Comparison of ENCODE assay signal across 20 mouse cellular contexts in genomic region chr6:107788224-107788893, GRCm38 (mm10).
DNase-seq lines count a peak whose midpoint lies in the region; ATAC-seq and TF ChIP-seq lines count a peak whose summit lies in the region.
"Had no signal": no experiment of that assay in that cellular context is flagged by ENCODE, and none has a peak within 500 bp of the region (broad histone marks: within the 10 kb centered on the region; RNA-seq: fewer than 3 reads in every experiment).

No protein-coding gene starts in this region.

- no peaks in the 10 kb centered on the region; the same call in 1 of the 2 replicates for H3K4me1 ChIP-seq in forebrain, embryonic 11.5 days (replicated peaks; ENCODE audit: control insufficient read depth, insufficient read depth, low read length)
- no peaks in the 10 kb centered on the region for H3K4me1 ChIP-seq in forebrain, postnatal 0 days (ENCODE audit: insufficient read depth)
- H3K4me1 ChIP-seq in hindbrain, embryonic 14.5 days (replicated peaks; ENCODE audit: control insufficient read depth, insufficient read depth, low read length), result no peaks in the 10 kb centered on the region
- no peaks in the 10 kb centered on the region for H3K4me1 ChIP-seq in hindbrain, embryonic 13.5 days (replicated peaks)
- no peaks in the 10 kb centered on the region for H3K4me1 ChIP-seq in megakaryocyte, embryonic 14.5 days
- H3K4me1 ChIP-seq: heart, embryonic 13.5 days; limb, embryonic 10.5 days; liver, embryonic 15.5 days; lung, embryonic 15.5 days had no signal

- no peaks in the 10 kb centered on the region for H3K27me3 ChIP-seq in forebrain, embryonic 11.5 days (ENCODE audit: control insufficient read depth, insufficient read depth, low read length)
- H3K27me3 ChIP-seq in forebrain, postnatal 0 days (ENCODE audit: insufficient read depth, low read length), result no peaks in the 10 kb centered on the region
- H3K27me3 ChIP-seq in hindbrain, embryonic 14.5 days (ENCODE audit: control insufficient read depth, insufficient read depth, low read length), result no peaks in the 10 kb centered on the region
- no peaks in the 10 kb centered on the region for H3K27me3 ChIP-seq in hindbrain, embryonic 13.5 days
- no peaks in the 10 kb centered on the region for H3K27me3 ChIP-seq in megakaryocyte, embryonic 14.5 days (replicated peaks)
- H3K27me3 ChIP-seq: heart, embryonic 13.5 days; liver, embryonic 15.5 days; lung, embryonic 15.5 days had no signal

- H3K4me3 ChIP-seq in forebrain, embryonic 11.5 days (ENCODE audit: low read depth, low read length), result no peak overlapping the region
- no peak overlapping the region for H3K4me3 ChIP-seq in forebrain, postnatal 0 days (ENCODE audit: low read depth, low read length)
- no peak overlapping the region for H3K4me3 ChIP-seq in hindbrain, embryonic 14.5 days (replicated peaks; ENCODE audit: low read length)
- H3K4me3 ChIP-seq in hindbrain, embryonic 13.5 days, result no peak overlapping the region
- peak overlapping the region; percentile 25 for H3K4me3 ChIP-seq in megakaryocyte, embryonic 14.5 days (replicated peaks)
- H3K4me3 ChIP-seq: heart, adult 2 months; heart, embryonic 13.5 days; limb, embryonic 10.5 days; liver, embryonic 15.5 days; lung, embryonic 15.5 days had no signal

- no peak for DNase-seq in forebrain, embryonic 11.5 days (ENCODE audit: low spot score)
- DNase-seq in forebrain, postnatal 0 days, result no peak
- no peak for DNase-seq in hindbrain, embryonic 14.5 days (ENCODE audit: low spot score)
- peak; percentile 10 for DNase-seq in ES-CJ7 (ENCODE audit: low read depth, low spot score)
- DNase-seq in right cerebral cortex, postnatal 4 days, result no peak
- DNase-seq: adrenal gland, postnatal 14 days; cerebellum, adult 2 months; cerebellum, postnatal 25 days; gastrocnemius, postnatal 36 days; heart, adult 2 months; kidney, adult 9 months; liver; lung, postnatal 36 days had no signal

- H3K9me3 ChIP-seq in forebrain, embryonic 11.5 days (ENCODE audit: control insufficient read depth, low read length), result no peaks in the 10 kb centered on the region
- H3K9me3 ChIP-seq in forebrain, postnatal 0 days (ENCODE audit: low read length), result no peaks in the 10 kb centered on the region
- H3K9me3 ChIP-seq in hindbrain, embryonic 14.5 days (ENCODE audit: control insufficient read depth, low read length), result no peaks in the 10 kb centered on the region
- H3K9me3 ChIP-seq in hindbrain, embryonic 13.5 days, result no peaks in the 10 kb centered on the region
- peaks cover 5% of the 10 kb centered on the region; the same call in 1 of the 2 replicates for H3K9me3 ChIP-seq in megakaryocyte, embryonic 14.5 days
- H3K9me3 ChIP-seq: heart, embryonic 13.5 days; limb, embryonic 10.5 days; liver, embryonic 15.5 days; lung, embryonic 15.5 days had no signal

- TF ChIP-seq CTCF in forebrain, postnatal 0 days (IDR thresholded peaks at IDR 0.05; ENCODE audit: low read depth), result no peak

- no peak overlapping the region for H3K27ac ChIP-seq in forebrain, embryonic 11.5 days (ENCODE audit: low read depth, low read length)
- H3K27ac ChIP-seq in forebrain, postnatal 0 days (ENCODE audit: low read depth, low read length), result no peak overlapping the region
- H3K27ac ChIP-seq in hindbrain, embryonic 14.5 days, result no peak overlapping the region
- H3K27ac ChIP-seq in hindbrain, embryonic 13.5 days, result no peak overlapping the region
- H3K27ac ChIP-seq: heart, adult 2 months; heart, embryonic 13.5 days; limb, embryonic 10.5 days; liver, embryonic 15.5 days; lung, embryonic 15.5 days had no signal

- peak; percentile 45 for ATAC-seq in forebrain, embryonic 11.5 days (replicated peaks; ENCODE audit: low FRiP score)
- no peak for ATAC-seq in forebrain, postnatal 0 days
- peak; percentile 14; the same call in 1 of the 2 replicates for ATAC-seq in hindbrain, embryonic 14.5 days (ENCODE audit: low FRiP score)
- no peak for ATAC-seq in hindbrain, embryonic 13.5 days (ENCODE audit: low FRiP score)
- ATAC-seq in megakaryocyte, adult 5-6 weeks (ENCODE audit: poor library complexity, severe bottlenecking), result no peak

- H3K36me3 ChIP-seq in forebrain, embryonic 11.5 days (ENCODE audit: control insufficient read depth, insufficient read depth, low read length), result no peaks in the 10 kb centered on the region
- H3K36me3 ChIP-seq in forebrain, postnatal 0 days (ENCODE audit: insufficient read depth), result no peaks in the 10 kb centered on the region
- H3K36me3 ChIP-seq in hindbrain, embryonic 14.5 days (replicated peaks; ENCODE audit: control insufficient read depth, insufficient read depth), result no peaks in the 10 kb centered on the region
- no peaks in the 10 kb centered on the region for H3K36me3 ChIP-seq in hindbrain, embryonic 13.5 days
- no peaks in the 10 kb centered on the region for H3K36me3 ChIP-seq in megakaryocyte, embryonic 14.5 days (replicated peaks; ENCODE audit: low read length)
- H3K36me3 ChIP-seq: heart, embryonic 13.5 days; limb, embryonic 10.5 days; liver, embryonic 15.5 days; lung, embryonic 15.5 days had no signal

- no peak overlapping the region for H3K9ac ChIP-seq in forebrain, embryonic 11.5 days (ENCODE audit: low read length)
- no peak overlapping the region for H3K9ac ChIP-seq in forebrain, postnatal 0 days
- no peak overlapping the region for H3K9ac ChIP-seq in hindbrain, embryonic 14.5 days
- H3K9ac ChIP-seq in hindbrain, embryonic 13.5 days, result no peak overlapping the region
- H3K9ac ChIP-seq: heart, embryonic 13.5 days; liver, embryonic 15.5 days; lung, embryonic 15.5 days had no signal

- no peak overlapping the region for H3K4me2 ChIP-seq in forebrain, embryonic 11.5 days (ENCODE audit: low read depth, low read length, severe bottlenecking)
- H3K4me2 ChIP-seq in forebrain, postnatal 0 days (ENCODE audit: low read depth), result no peak overlapping the region
- H3K4me2 ChIP-seq in hindbrain, embryonic 14.5 days (replicated peaks), result no peak overlapping the region
- H3K4me2 ChIP-seq in hindbrain, embryonic 13.5 days, result no peak overlapping the region
- H3K4me2 ChIP-seq: heart, embryonic 13.5 days; liver, embryonic 15.5 days; lung, embryonic 15.5 days had no signal

- WGBS in forebrain, embryonic 11.5 days, result 83% methylated on average over 2 of the region's 2 CpGs
- WGBS in forebrain, postnatal 0 days, result 90% methylated on average over 2 of the region's 2 CpGs
- WGBS in hindbrain, embryonic 14.5 days, result 92% methylated on average over 2 of the region's 2 CpGs
- WGBS in hindbrain, embryonic 13.5 days, result 83% methylated on average over 2 of the region's 2 CpGs

Comparison
In these comparisons a context has a peak if more than half of its experiments do, and no peak if none do; other contexts are left out.
1. ATAC-seq: peak in forebrain, embryonic 11.5 days (single experiment) and hindbrain, embryonic 14.5 days (single experiment); none in forebrain, postnatal 0 days (single experiment), hindbrain, embryonic 13.5 days (single experiment) and megakaryocyte, adult 5-6 weeks (single experiment).